Comparison of ENCODE assay signal across 8 mouse cellular contexts in the genomic region with DNA sequence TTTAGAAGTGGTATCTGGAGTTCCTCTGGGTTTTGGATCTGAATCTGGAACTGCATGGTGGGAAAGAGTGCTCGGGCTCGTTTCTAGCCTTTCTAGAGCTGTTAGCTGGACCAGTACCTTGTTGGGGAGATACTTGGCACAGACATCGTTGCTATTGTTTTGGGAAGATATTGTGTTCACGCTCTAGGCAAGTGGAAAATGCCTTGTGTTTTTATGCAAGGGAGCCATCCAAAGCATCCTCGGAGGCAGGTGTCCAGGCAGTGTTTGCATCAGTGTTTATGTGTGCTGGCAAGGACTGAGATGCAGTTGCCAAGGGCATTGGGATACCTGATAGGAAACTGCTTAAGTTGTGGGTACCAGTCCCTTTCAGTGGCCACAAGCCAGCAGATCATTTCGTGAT. TPM values are rescaled to one million over a fixed set of nuclear protein-coding genes. Genes with fewer than 3 reads are reported as not detected.
DNase-seq lines count a peak whose midpoint lies in the region; ATAC-seq and TF ChIP-seq lines count a peak whose summit lies in the region.

No protein-coding gene starts in this region.

- TF ChIP-seq CTCF in forebrain, postnatal 0 days (IDR thresholded peaks at IDR 0.05; ENCODE audit: low read depth) = no peak

- H3K4me3 ChIP-seq in heart, embryonic 10.5 days = peak overlapping the region; percentile 72
- peak overlapping the region; percentile 24; the same call in 1 of the 2 replicates for H3K4me3 ChIP-seq in brown adipose tissue, adult 24 weeks (ENCODE audit: insufficient read depth, low read depth, low read length)
- peak overlapping the region; percentile 77 for H3K4me3 ChIP-seq in forebrain, postnatal 0 days (ENCODE audit: low read depth, low read length)
- peak overlapping the region; percentile 72 for H3K4me3 ChIP-seq in midbrain, embryonic 10.5 days

- H3K4me2 ChIP-seq in forebrain, postnatal 0 days (ENCODE audit: low read depth) = peak overlapping the region; percentile 66

- intact Hi-C loops in left cerebral cortex, postnatal 25 days (cut with DNase I) = loop anchor here (5.0 kb wide), 1 partner anchor 96 kb away; no protein-coding TSS in a partner anchor

- no peak for ATAC-seq in forebrain, postnatal 0 days

- DNase-seq in heart, embryonic 10.5 days (ENCODE audit: low spot score) = no peak
- DNase-seq in heart, adult 8-10 months (ENCODE audit: low spot score) = no peak
- peak; percentile 45 for DNase-seq in forebrain, postnatal 0 days
- peak; percentile 21 for DNase-seq in midbrain, embryonic 10.5 days (ENCODE audit: low spot score)
- DNase-seq in right cerebral cortex, adult 18-20 months = no peak
- DNase-seq in left cerebral cortex, adult 8-10 months (ENCODE audit: low spot score in 2 of 2) = no peak
- no peak for DNase-seq in left cerebral cortex, postnatal 25 days (ENCODE audit: low spot score in 2 of 2)

- 49% methylated on average over 6 of the region's 6 CpGs for WGBS in heart, embryonic 10.5 days
- WGBS in forebrain, postnatal 0 days = 6% methylated on average over 6 of the region's 6 CpGs
- 44% methylated on average over 6 of the region's 6 CpGs for WGBS in midbrain, embryonic 10.5 days

- H3K9ac ChIP-seq in forebrain, postnatal 0 days = peak overlapping the region; percentile 87

- H3K9me3 ChIP-seq in heart, embryonic 10.5 days = no peaks in the 10 kb centered on the region
- H3K9me3 ChIP-seq in forebrain, postnatal 0 days (ENCODE audit: low read length) = no peaks in the 10 kb centered on the region
- H3K9me3 ChIP-seq in midbrain, embryonic 10.5 days (replicated peaks) = no peaks in the 10 kb centered on the region

- peaks cover 16% of the 10 kb centered on the region for H3K4me1 ChIP-seq in heart, embryonic 10.5 days
- H3K4me1 ChIP-seq in brown adipose tissue, adult 24 weeks (ENCODE audit: control insufficient read depth, insufficient read depth, insufficient read length, low read length) = no peaks in the 10 kb centered on the region; the same call in 1 of the 2 replicates
- peaks cover 21% of the 10 kb centered on the region for H3K4me1 ChIP-seq in forebrain, postnatal 0 days (ENCODE audit: insufficient read depth)
- H3K4me1 ChIP-seq in midbrain, embryonic 10.5 days = peaks cover 22% of the 10 kb centered on the region

- no peaks in the 10 kb centered on the region for H3K36me3 ChIP-seq in heart, embryonic 10.5 days
- no peaks in the 10 kb centered on the region for H3K36me3 ChIP-seq in forebrain, postnatal 0 days (ENCODE audit: insufficient read depth)
- no peaks in the 10 kb centered on the region for H3K36me3 ChIP-seq in midbrain, embryonic 10.5 days

- H3K27me3 ChIP-seq in heart, embryonic 10.5 days (ENCODE audit: insufficient read depth, poor library complexity, severe bottlenecking) = peaks cover 19% of the 10 kb centered on the region
- no peaks in the 10 kb centered on the region for H3K27me3 ChIP-seq in forebrain, postnatal 0 days (ENCODE audit: insufficient read depth, low read length)
- peaks cover 32% of the 10 kb centered on the region for H3K27me3 ChIP-seq in midbrain, embryonic 10.5 days (ENCODE audit: low read depth, poor library complexity, severe bottlenecking)

- H3K27ac ChIP-seq in heart, embryonic 10.5 days = no peak overlapping the region
- no peak overlapping the region for H3K27ac ChIP-seq in brown adipose tissue, adult 24 weeks (replicated peaks; ENCODE audit: low read depth, low read length)
- H3K27ac ChIP-seq in forebrain, postnatal 0 days (ENCODE audit: low read depth, low read length) = peak overlapping the region; percentile 81
- H3K27ac ChIP-seq in midbrain, embryonic 10.5 days (replicated peaks) = peak overlapping the region; percentile 91; the same call in 1 of the 2 replicates

RNA-seq across cellular contexts. Expression of a gene that starts 1.0 kb away (rescaled TPM):
- polyA plus RNA-seq in heart, embryonic 10.5 days (2016; fragmentation: Nextera tagmentation; extraction: Ambion mirVana) = 1.4 and 1.5 TPM in 2 replicates
- under 1 TPM in 2 of 4 experiments, not detected in 2; 0.09 to 0.16 TPM for total RNA-seq in heart, adult 8-10 months (2022)
- polyA plus RNA-seq in brown adipose tissue, adult 24 weeks (2012; ENCODE audit: insufficient read depth, insufficient read length, missing spikeins) = 2.4 and 3.3 TPM in 2 replicates
- 9.1 and 9.3 TPM in 2 replicates for total RNA-seq in forebrain, postnatal 0 days (2014; rRNA removed)
- polyA plus RNA-seq in forebrain, postnatal 0 days (2015; fragmentation: Nextera tagmentation; extraction: Ambion mirVana) = 32.5 and 42.0 TPM in 2 replicates
- polyA plus RNA-seq in midbrain, embryonic 10.5 days (2016; fragmentation: Nextera tagmentation; extraction: Ambion mirVana) = 6.9 and 7.7 TPM in 2 replicates
- total RNA-seq in left cerebral cortex, adult 8-10 months (2022) = 1 to 10 TPM; 6.6 to 7.9 (median 7.1) TPM
- 1 to 10 TPM; 6.9 to 7.1 TPM for total RNA-seq in left cerebral cortex, postnatal 25 days (2021)

RNA-seq across cellular contexts. Expression of a gene that starts 56.6 kb away (rescaled TPM):
- polyA plus RNA-seq in heart, embryonic 10.5 days (2016; fragmentation: Nextera tagmentation; extraction: Ambion mirVana) = 13.6 and 15.2 TPM in 2 replicates
- 10 to 100 TPM; 43.2 to 51.2 (median 48.7) TPM for total RNA-seq in heart, adult 8-10 months (2022)
- 154 and 157 TPM in 2 replicates for polyA plus RNA-seq in brown adipose tissue, adult 24 weeks (2012; ENCODE audit: insufficient read depth, insufficient read length, missing spikeins)
- 7.2 and 9.8 TPM in 2 replicates for total RNA-seq in forebrain, postnatal 0 days (2014; rRNA removed)
- polyA plus RNA-seq in forebrain, postnatal 0 days (2015; fragmentation: Nextera tagmentation; extraction: Ambion mirVana) = 6.5 and 8.6 TPM in 2 replicates
- 8.1 and 10.4 TPM in 2 replicates for polyA plus RNA-seq in midbrain, embryonic 10.5 days (2016; fragmentation: Nextera tagmentation; extraction: Ambion mirVana)
- total RNA-seq in left cerebral cortex, adult 8-10 months (2022) = 10 to 100 TPM; 16.3 to 19.9 (median 19.1) TPM
- 10 to 100 TPM; 14.2 to 16.9 TPM for total RNA-seq in left cerebral cortex, postnatal 25 days (2021)

Comparison
In these comparisons a context has a peak if more than half of its experiments do, and no peak if none do; other contexts are left out.
1. DNase-seq: peak in forebrain, postnatal 0 days (single experiment) and midbrain, embryonic 10.5 days (single experiment); none in heart, embryonic 10.5 days (single experiment), heart, adult 8-10 months (single experiment), right cerebral cortex, adult 18-20 months (single experiment), left cerebral cortex, adult 8-10 months (0 of 2) and left cerebral cortex, postnatal 25 days (0 of 2).
2. H3K27ac ChIP-seq: peak in forebrain, postnatal 0 days (single experiment) and midbrain, embryonic 10.5 days (single experiment); none in heart, embryonic 10.5 days (single experiment) and brown adipose tissue, adult 24 weeks (single experiment).
3. H3K4me3 ChIP-seq: peak in every context shown above with its lines; median percentile 77 in forebrain, postnatal 0 days; 72 in heart, embryonic 10.5 days; 72 in midbrain, embryonic 10.5 days; 24 in brown adipose tissue, adult 24 weeks.